Mouse (Mus musculus): ENCODE measurements around the gene Epha6. TPM values are rescaled to one million over a fixed set of nuclear protein-coding genes. Genes with fewer than 3 reads are reported as not detected.
A peak's percentile ranks its signal among the peaks of the same experiment; 100 is the strongest.

The Epha6 gene
- 10 to 100 TPM; 65.9 to 75.7 TPM for total RNA-seq (2021)

- peak; percentile 26 to 53 for DNase-seq (ENCODE audit: extremely low spot score in 1 of 2, low spot score in 2 of 2)
- intact Hi-C loops (cut with DNase I), result loop anchor here (10.0 kb wide), 1 partner anchor 920 kb away; no protein-coding TSS in a partner anchor
Measured at GRCm38 (mm10) chr16:60605061-60605831, at the start of gene Epha6. Epha6 (minus strand) TSS chr16:60605531.

GRCm38 (mm10) chr16:60651716-60652115, 46.4 kb upstream of the Epha6 start:
- intact Hi-C loops (cut with DNase I), result no loop called here
- DNase-seq (ENCODE audit: extremely low spot score in 1 of 2, low spot score in 2 of 2), result no peak

GRCm38 (mm10) chr16:60628091-60628490, 22.8 kb upstream of the Epha6 start:
- no peak for DNase-seq (ENCODE audit: extremely low spot score in 1 of 2, low spot score in 2 of 2)
- intact Hi-C loops (cut with DNase I), result loop anchor here (10.0 kb wide), 1 partner anchor 1787 kb away; no protein-coding TSS in a partner anchor

GRCm38 (mm10) chr16:60605832-60606583, 677 bp upstream of the Epha6 start:
- DNase-seq (ENCODE audit: extremely low spot score in 1 of 2, low spot score in 2 of 2), result peak; percentile 60 to 63
- intact Hi-C loops (cut with DNase I), result loop anchor here (10.0 kb wide), 1 partner anchor 921 kb away; no protein-coding TSS in a partner anchor

- no peak for DNase-seq (ENCODE audit: extremely low spot score in 1 of 2, low spot score in 2 of 2)
- intact Hi-C loops (cut with DNase I), result loop anchor here (10.0 kb wide), 1 partner anchor 920 kb away; no protein-coding TSS in a partner anchor
Measured at GRCm38 (mm10) chr16:60604613-60605012, 718 bp downstream of the Epha6 start.

- DNase-seq (ENCODE audit: extremely low spot score in 1 of 2, low spot score in 2 of 2), result no peak
- intact Hi-C loops (cut with DNase I), result no loop called here
Measured at GRCm38 (mm10) chr16:60585322-60585721, 20.0 kb downstream of the Epha6 start.

GRCm38 (mm10) chr16:60584695-60585094, 20.6 kb downstream of the Epha6 start:
- intact Hi-C loops (cut with DNase I), result no loop called here
- no peak for DNase-seq (ENCODE audit: extremely low spot score in 1 of 2, low spot score in 2 of 2)

- no peak for DNase-seq (ENCODE audit: extremely low spot score in 1 of 2, low spot score in 2 of 2)
- intact Hi-C loops (cut with DNase I), result no loop called here
Measured at GRCm38 (mm10) chr16:60570546-60570945, 34.8 kb downstream of the Epha6 start.

GRCm38 (mm10) chr16:60544385-60544784, 60.9 kb downstream of the Epha6 start:
- DNase-seq (ENCODE audit: extremely low spot score in 1 of 2, low spot score in 2 of 2), result no peak
- intact Hi-C loops (cut with DNase I), result no loop called here

GRCm38 (mm10) chr16:60538233-60538632, 67.1 kb downstream of the Epha6 start:
- intact Hi-C loops (cut with DNase I), result loop anchor here (5.0 kb wide), 1 partner anchor 856 kb away; no protein-coding TSS in a partner anchor

GRCm38 (mm10) chr16:60509707-60510106, 95.6 kb downstream of the Epha6 start:
- no peak for DNase-seq (ENCODE audit: extremely low spot score in 1 of 2, low spot score in 2 of 2)
- intact Hi-C loops (cut with DNase I), result no loop called here

More at GRCm38 (mm10) chr16:60538233-60538632, 67.1 kb downstream of the Epha6 start:
- no peak for DNase-seq (ENCODE audit: extremely low spot score in 1 of 2, low spot score in 2 of 2)

GRCm38 (mm10) chr16:60499567-60499966, 105.8 kb downstream of the Epha6 start:
- intact Hi-C loops (cut with DNase I), result no loop called here
- no peak for DNase-seq (ENCODE audit: extremely low spot score in 1 of 2, low spot score in 2 of 2)

- no peak for DNase-seq (ENCODE audit: extremely low spot score in 1 of 2, low spot score in 2 of 2)
Measured at GRCm38 (mm10) chr16:60475776-60476175, 129.6 kb downstream of the Epha6 start.

GRCm38 (mm10) chr16:60468200-60468785, 137.0 kb downstream of the Epha6 start:
- no peak for DNase-seq (ENCODE audit: extremely low spot score in 1 of 2, low spot score in 2 of 2)
- intact Hi-C loops (cut with DNase I), result no loop called here

More at GRCm38 (mm10) chr16:60475776-60476175, 129.6 kb downstream of the Epha6 start:
- intact Hi-C loops (cut with DNase I), result no loop called here

- intact Hi-C loops (cut with DNase I), result no loop called here
- DNase-seq (ENCODE audit: extremely low spot score in 1 of 2, low spot score in 2 of 2), result peak in 1 of 2 experiments; percentile 19
Measured at GRCm38 (mm10) chr16:60435283-60435682, 170.0 kb downstream of the Epha6 start.

- DNase-seq (ENCODE audit: extremely low spot score in 1 of 2, low spot score in 2 of 2), result no peak
- intact Hi-C loops (cut with DNase I), result no loop called here
Measured at GRCm38 (mm10) chr16:60434241-60434640, 171.1 kb downstream of the Epha6 start.

- intact Hi-C loops (cut with DNase I), result no loop called here
- DNase-seq (ENCODE audit: extremely low spot score in 1 of 2, low spot score in 2 of 2), result no peak
Measured at GRCm38 (mm10) chr16:60395306-60395705, 210.0 kb downstream of the Epha6 start.

GRCm38 (mm10) chr16:60392961-60393360, 212.4 kb downstream of the Epha6 start:
- no peak for DNase-seq (ENCODE audit: extremely low spot score in 1 of 2, low spot score in 2 of 2)
- intact Hi-C loops (cut with DNase I), result no loop called here

- DNase-seq (ENCODE audit: extremely low spot score in 1 of 2, low spot score in 2 of 2), result no peak
- intact Hi-C loops (cut with DNase I), result no loop called here
Measured at GRCm38 (mm10) chr16:60375147-60375546, 230.2 kb downstream of the Epha6 start.
